Mouse (Mus musculus) intestine, embryonic 14.5 days (tissue): ENCODE measurements around the gene Galp. TPM values are rescaled to one million over a fixed set of nuclear protein-coding genes. Genes with fewer than 3 reads are reported as not detected.
A peak's percentile ranks its signal among the peaks of the same experiment; 100 is the strongest.
"Not testable (repeated sequence)": the region's sequence is repeated elsewhere in the genome, so short reads cannot be mapped to it uniquely, and the experiment has no call there.

Source experiments
- ATAC-seq: fragments of 200-750 bp; cut with Nextera tagmentation; replicated peaks from 2 replicates; pipeline ENCODE4 v1.8.0; 2017; ENCODE audit warnings: low read depth, moderate number of reproducible peaks, moderate TSS enrichment, moderate library complexity; ENCODE audit not compliant: low FRiP score, low TSS enrichment
- DNase-seq: peaks from one replicate; pipeline ENCODE4 v3.0.0-alpha.2; 2018; ENCODE audit warnings: low spot score
- H3K27ac ChIP-seq: fragments of 300-500 bp; sonication (generic); 2 replicates; pipeline ENCODE4 v1.5.1; 2014; ENCODE audit warnings: low read depth, mild to moderate bottlenecking, control low read depth
- H3K27me3 ChIP-seq: fragments of 300-500 bp; sonication (generic); replicated peaks from 2 replicates; pipeline ENCODE4 v1.6.1; 2014; ENCODE audit warnings: low read length, control low read depth; ENCODE audit not compliant: control insufficient read depth, insufficient read depth
- H3K36me3 ChIP-seq: fragments of 300-500 bp; sonication (generic); 2 replicates; pipeline ENCODE4 v1.6.1; 2014; ENCODE audit warnings: low read length, control low read depth; ENCODE audit not compliant: control insufficient read depth, insufficient read depth
- H3K4me1 ChIP-seq: fragments of 300-500 bp; sonication (generic); replicated peaks from 2 replicates; pipeline ENCODE4 v1.6.1; 2014; ENCODE audit warnings: low read length, control low read depth, mixed read lengths; ENCODE audit not compliant: control insufficient read depth, insufficient read depth
- H3K4me2 ChIP-seq: fragments of 300-500 bp; sonication (generic); 2 replicates; pipeline ENCODE4 v1.6.1; 2014; ENCODE audit warnings: low read length
- H3K4me3 ChIP-seq: fragments of 300-500 bp; sonication (generic); 2 replicates; pipeline ENCODE4 v1.5.1; 2014; ENCODE audit warnings: low read depth, low read length, control low read depth, mixed read lengths
- H3K9ac ChIP-seq: fragments of 300-500 bp; sonication (generic); 2 replicates; pipeline ENCODE4 v1.6.1; 2014; ENCODE audit warnings: mild to moderate bottlenecking, low read length
- H3K9me3 ChIP-seq: fragments of 300-500 bp; sonication (generic); 2 replicates; pipeline ENCODE4 v1.6.1; 2016; ENCODE audit warnings: low read length, control low read depth; ENCODE audit not compliant: control insufficient read depth
- WGBS: fragments of 180-500 bp; shearing (Covaris S2); extraction: QIAGEN DNeasy Blood & Tissue Kit; methylation state at CpG from one replicate; pipeline ENCODE4 v1.1.7; 2014; 5-methylcytosine and 5-hydroxymethylcytosine counted together
- polyA plus RNA-seq: library from polyadenylated mRNA; unstranded; fragments of >200 nt; fragmentation: Nextera tagmentation; extraction: Ambion mirVana; gene quantifications from 2 replicates; pipeline ENCODE4 v1.2.1, GENCODE M21; 2014

Gene Galp
- polyA plus RNA-seq, 1 experiment from 2014 or later, result not detected

DNA sequence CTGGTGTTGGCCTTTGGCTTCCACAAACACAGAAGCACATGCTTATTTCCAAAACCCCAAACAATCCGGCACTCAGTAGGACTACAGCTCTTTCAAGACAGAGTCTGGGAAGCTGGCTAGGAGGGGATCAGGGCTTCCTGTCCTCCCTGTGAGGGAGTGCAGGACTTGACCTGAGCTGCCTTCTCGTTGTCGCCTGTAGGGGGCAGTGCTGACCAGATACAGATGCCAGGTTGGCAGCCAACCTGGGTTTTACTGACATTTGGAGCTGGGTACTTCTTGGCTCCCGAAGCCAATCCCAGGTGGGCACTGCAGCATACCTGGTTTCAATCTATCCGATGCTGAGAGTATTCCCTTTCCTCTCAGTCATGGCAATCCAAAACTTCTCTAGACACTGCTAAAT is 16.3 kb downstream of the Galp start:
- no peaks in the 10 kb centered on the region for H3K36me3 ChIP-seq
- H3K4me3 ChIP-seq, result no peak overlapping the region
- H3K27ac ChIP-seq, result no peak overlapping the region
- no peak overlapping the region for H3K4me2 ChIP-seq
- H3K4me1 ChIP-seq, result no peaks in the 10 kb centered on the region
- no peaks in the 10 kb centered on the region for H3K9me3 ChIP-seq
- H3K27me3 ChIP-seq, result no peaks in the 10 kb centered on the region
- WGBS, result 42% methylated on average over 5 of the region's 5 CpGs
- no peak for ATAC-seq
- DNase-seq, result no peak
- no peak overlapping the region for H3K9ac ChIP-seq

- not testable (repeated sequence) for DNase-seq, H3K27me3 ChIP-seq, H3K27ac ChIP-seq, H3K9ac ChIP-seq, ATAC-seq, H3K4me1 ChIP-seq, H3K36me3 ChIP-seq, H3K4me2 ChIP-seq, H3K4me3 ChIP-seq, H3K9me3 ChIP-seq
- 83% methylated on average over 3 of the region's 4 CpGs for WGBS
Observed at GRCm38 (mm10) chr7:6214691-6215090, 17.8 kb downstream of the Galp start.

DNA sequence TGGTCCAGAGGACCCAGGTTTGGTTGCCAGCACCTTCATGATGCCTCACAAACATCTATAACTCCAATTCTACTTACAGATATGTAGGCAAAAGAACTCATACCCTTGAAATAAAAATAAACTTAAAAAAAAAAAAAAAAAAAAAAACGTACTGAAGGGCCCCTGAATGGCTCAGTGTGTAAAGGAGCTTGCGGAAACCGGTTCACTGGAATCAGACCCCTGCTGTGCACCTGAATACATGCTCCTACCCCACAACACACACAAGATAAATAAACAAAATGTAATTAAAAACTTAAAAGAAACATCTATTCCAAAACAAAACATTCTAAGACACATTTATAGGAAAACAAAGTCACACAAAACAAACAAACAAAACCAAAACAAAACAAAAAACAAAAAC is 23.3 kb downstream of the Galp start:
- 56% methylated on average over 3 of the region's 3 CpGs for WGBS
- no peaks in the 10 kb centered on the region for H3K36me3 ChIP-seq
- H3K4me3 ChIP-seq, result no peak overlapping the region
- H3K9ac ChIP-seq, result no peak overlapping the region
- no peaks in the 10 kb centered on the region for H3K9me3 ChIP-seq
- H3K4me1 ChIP-seq, result no peaks in the 10 kb centered on the region
- no peak for ATAC-seq
- DNase-seq, result no peak
- H3K27me3 ChIP-seq, result no peaks in the 10 kb centered on the region
- no peak overlapping the region for H3K4me2 ChIP-seq
- H3K27ac ChIP-seq, result no peak overlapping the region

DNA sequence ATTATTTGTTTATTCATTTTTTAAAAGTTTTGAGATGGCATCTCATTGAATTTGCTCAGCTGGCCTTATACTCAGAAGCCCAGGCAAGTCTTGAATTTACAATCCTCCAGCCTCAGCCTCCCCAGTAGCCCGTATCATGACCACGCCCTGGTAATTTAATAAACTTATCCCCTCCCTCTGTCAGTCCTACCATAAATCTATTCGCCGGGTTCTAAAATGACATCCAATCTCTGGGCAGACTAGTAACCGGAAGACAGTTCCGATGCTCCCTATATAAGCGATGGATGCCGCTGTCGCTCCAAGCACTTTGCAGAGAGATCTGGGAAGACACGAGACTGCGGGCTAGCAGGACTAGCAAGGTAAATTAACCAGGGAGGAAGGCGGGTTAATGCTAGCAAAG is 25.1 kb downstream of the Galp start, which contains the start of gene Zscan5b:
Zscan5b (plus strand) TSS at position 301 of the 400 bp plus-strand sequence.
- WGBS, result 92% methylated on average over 12 of the region's 12 CpGs
- no peak within 1 kb of the TSS for H3K4me2 ChIP-seq
- H3K36me3 ChIP-seq, result no peaks in the 10 kb centered on the region
- no peak within 1 kb of the TSS for H3K9ac ChIP-seq
- DNase-seq (no peak), ATAC-seq (no peak)
- H3K4me1 ChIP-seq, result no peaks in the 10 kb centered on the region
- no peaks in the 10 kb centered on the region for H3K9me3 ChIP-seq
- H3K27ac ChIP-seq, result no peak within 1 kb of the TSS
- H3K27me3 ChIP-seq, result no peaks in the 10 kb centered on the region
- H3K4me3 ChIP-seq, result no peak within 1 kb of the TSS

DNA sequence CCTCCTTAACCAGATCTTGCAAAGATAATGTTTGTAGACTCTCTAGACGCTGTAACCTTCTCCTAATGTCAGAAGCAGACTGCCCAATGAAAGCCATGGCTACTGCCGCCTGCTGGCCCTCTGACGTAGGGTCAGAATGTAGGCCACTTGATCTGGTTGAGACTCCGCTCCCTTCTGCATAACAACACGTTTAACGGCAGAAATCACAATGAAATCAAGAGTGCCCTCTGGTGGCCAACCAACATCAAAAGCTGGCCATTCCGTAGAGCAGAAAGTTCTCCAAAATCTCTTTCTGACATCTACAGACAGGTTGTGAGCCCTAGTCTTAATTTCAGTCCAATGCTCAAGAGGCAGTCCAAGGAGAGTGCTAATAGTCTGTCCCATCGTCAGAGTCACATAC is 31.6 kb downstream of the Galp start:
- H3K9ac ChIP-seq, H3K4me1 ChIP-seq, H3K27me3 ChIP-seq, DNase-seq, H3K9me3 ChIP-seq, ATAC-seq, H3K4me2 ChIP-seq, H3K36me3 ChIP-seq, H3K27ac ChIP-seq, H3K4me3 ChIP-seq: not testable (repeated sequence)
- 59% methylated on average over 8 of the region's 8 CpGs for WGBS

GRCm38 (mm10) chr7:6239787-6240186 is 42.9 kb downstream of the Galp start:
- H3K4me3 ChIP-seq, result no peak overlapping the region
- H3K9me3 ChIP-seq, result no peaks in the 10 kb centered on the region
- WGBS, result 52% methylated on average over 11 of the region's 11 CpGs
- no peak overlapping the region for H3K27ac ChIP-seq
- H3K36me3 ChIP-seq, result no peaks in the 10 kb centered on the region
- DNase-seq (no peak), ATAC-seq (no peak)
- no peak overlapping the region for H3K9ac ChIP-seq
- no peaks in the 10 kb centered on the region for H3K27me3 ChIP-seq
- no peak overlapping the region for H3K4me2 ChIP-seq
- no peaks in the 10 kb centered on the region for H3K4me1 ChIP-seq

DNA sequence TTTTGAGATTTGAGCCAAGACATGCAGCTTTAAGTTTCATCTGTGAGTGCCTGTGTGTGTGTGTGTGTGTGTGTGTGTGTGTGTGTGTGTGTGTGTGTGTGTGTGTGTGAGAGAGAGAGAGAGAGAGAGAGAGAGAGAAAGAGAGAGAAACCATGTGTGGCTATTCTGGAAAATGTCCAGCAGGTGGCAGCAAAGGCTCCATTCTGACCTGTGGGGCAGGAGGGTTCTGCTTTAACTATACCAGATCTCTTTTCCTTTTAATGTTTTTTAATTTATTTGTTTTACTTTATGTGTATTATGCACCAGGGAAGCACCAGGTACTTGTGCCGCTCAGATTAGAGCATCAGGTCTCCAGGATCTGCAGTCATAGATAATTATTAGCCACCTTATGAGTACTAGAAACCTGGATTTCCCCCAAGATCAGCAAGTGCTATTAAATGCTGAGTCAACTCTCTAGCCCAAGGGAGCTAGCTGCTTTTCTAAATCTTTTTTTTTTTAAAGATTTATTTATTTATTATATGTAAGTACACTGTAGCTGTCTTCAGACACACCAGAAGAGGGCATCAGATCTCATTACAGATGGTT is 44.0 kb downstream of the Galp start:
- H3K36me3 ChIP-seq, ATAC-seq, H3K4me1 ChIP-seq, H3K9me3 ChIP-seq, H3K9ac ChIP-seq, H3K27me3 ChIP-seq, H3K4me3 ChIP-seq, H3K4me2 ChIP-seq, H3K27ac ChIP-seq: not testable (repeated sequence)
- DNase-seq, result peak; percentile 58
- WGBS, result 19% methylated on average over 1 of the region's 1 CpGs

DNA sequence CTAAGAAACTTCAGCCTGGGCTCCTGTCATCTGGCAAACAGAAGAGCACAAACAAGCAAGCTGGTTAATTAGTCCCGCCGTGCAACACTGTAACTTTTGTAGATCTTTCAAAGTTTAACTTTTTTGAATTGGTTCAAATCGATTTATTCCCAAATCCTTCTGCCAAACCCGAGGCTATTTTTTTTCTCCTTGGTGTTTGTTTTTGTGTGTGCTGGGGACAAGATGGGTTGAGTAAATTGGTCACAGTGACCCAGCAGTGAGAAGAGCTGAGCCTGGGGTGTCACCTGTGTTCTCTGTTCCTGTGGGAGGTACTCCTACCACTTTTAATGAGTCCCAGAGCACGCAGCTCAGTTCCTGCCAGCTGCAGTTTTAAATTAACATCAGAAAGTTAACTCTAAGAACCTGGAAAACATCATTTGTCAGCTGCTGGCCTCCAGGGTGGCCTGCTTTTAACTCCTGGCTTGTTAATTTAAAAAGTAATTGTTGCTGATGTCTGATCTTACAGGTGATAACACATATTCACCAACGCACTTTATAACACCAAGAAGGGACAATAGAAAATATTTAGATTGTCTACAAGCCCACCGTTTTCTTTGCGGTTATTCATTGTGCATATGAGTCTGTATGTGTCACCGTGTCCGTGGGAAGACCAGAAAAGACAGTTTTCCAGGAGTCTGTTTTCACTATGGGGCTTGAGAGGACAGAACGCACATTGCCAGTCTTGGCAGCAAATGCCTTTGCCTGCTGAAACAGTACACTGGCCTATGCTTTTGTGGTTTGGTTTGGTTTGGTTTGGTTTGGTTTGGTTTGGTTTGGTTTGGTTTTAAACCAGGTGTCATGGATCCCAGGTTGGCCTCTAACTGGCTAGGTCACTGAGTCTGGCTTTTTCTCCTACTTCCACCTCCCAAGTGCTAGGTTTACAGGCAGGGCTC is 47.7 kb downstream of the Galp start:
- 30% methylated on average over 11 of the region's 11 CpGs for WGBS
- Histone ChIP-seq H3K9ac (no peak overlapping the region), H3K27me3 (no peaks in the 10 kb centered on the region), H3K9me3 (no peaks in the 10 kb centered on the region), H3K4me1 (no peaks in the 10 kb centered on the region), H3K36me3 (no peaks in the 10 kb centered on the region), H3K4me3 (no peak overlapping the region), H3K4me2 (no peak overlapping the region), H3K27ac (no peak overlapping the region)
- no peak for DNase-seq
- ATAC-seq, result no peak

GRCm38 (mm10) chr7:6252410-6252809 is 55.5 kb downstream of the Galp start, which contains the start of gene Epp13:
Epp13 (plus strand) TSS chr7:6252710.
- Histone ChIP-seq H3K4me1 (no peaks in the 10 kb centered on the region), H3K36me3 (no peaks in the 10 kb centered on the region), H3K9ac (no peak within 1 kb of the TSS), H3K9me3 (no peaks in the 10 kb centered on the region), H3K4me3 (no peak within 1 kb of the TSS), H3K27me3 (no peaks in the 10 kb centered on the region), H3K4me2 (no peak within 1 kb of the TSS), H3K27ac (no peak within 1 kb of the TSS)
- ATAC-seq (no peak), DNase-seq (no peak)
- WGBS, result 85% methylated on average over 6 of the region's 6 CpGs
